Mouse (Mus musculus) ovary, postnatal 10 days (tissue): ENCODE measurements around the gene Oprm1.
"Not testable (repeated sequence)": the region's sequence is repeated elsewhere in the genome, so short reads cannot be mapped to it uniquely, and the experiment has no call there.

Experiments used
- DNase-seq: peaks from one replicate; pipeline ENCODE4 v3.0.0; 2022; ENCODE audit warnings: low spot score

Oprm1 gene

GRCm38 (mm10) chr10:6979216-6979615, 220.9 kb downstream of the Oprm1 start:
- no peak for DNase-seq

GRCm38 (mm10) chr10:6979789-6980188, 221.5 kb downstream of the Oprm1 start:
- DNase-seq: no peak

GRCm38 (mm10) chr10:6980236-6980635, 221.9 kb downstream of the Oprm1 start:
- DNase-seq: no peak

- no peak for DNase-seq
Measured at GRCm38 (mm10) chr10:6982751-6983151, 224.4 kb downstream of the Oprm1 start.

GRCm38 (mm10) chr10:6983431-6983830, 225.1 kb downstream of the Oprm1 start:
- DNase-seq: no peak

GRCm38 (mm10) chr10:6986246-6986645, 227.9 kb downstream of the Oprm1 start:
- no peak for DNase-seq

GRCm38 (mm10) chr10:6987399-6988098, 229.2 kb downstream of the Oprm1 start:
- no peak for DNase-seq

- no peak for DNase-seq
Measured at GRCm38 (mm10) chr10:6988555-6988954, 230.2 kb downstream of the Oprm1 start.

- DNase-seq: no peak
Measured at GRCm38 (mm10) chr10:6996895-6997294, 238.6 kb downstream of the Oprm1 start.

- DNase-seq: no peak
Measured at GRCm38 (mm10) chr10:6998576-6999250, 240.4 kb downstream of the Oprm1 start.

GRCm38 (mm10) chr10:6999355-6999754, 241.0 kb downstream of the Oprm1 start:
- no peak for DNase-seq

- not testable (repeated sequence) for DNase-seq
Measured at GRCm38 (mm10) chr10:7003898-7004297, 245.6 kb downstream of the Oprm1 start.

GRCm38 (mm10) chr10:7004980-7005538, 246.8 kb downstream of the Oprm1 start:
- no peak for DNase-seq

GRCm38 (mm10) chr10:7010543-7010942, 252.2 kb downstream of the Oprm1 start:
- DNase-seq: no peak

GRCm38 (mm10) chr10:7015199-7015598, 256.9 kb downstream of the Oprm1 start:
- DNase-seq: no peak

- DNase-seq: no peak
Measured at GRCm38 (mm10) chr10:7019781-7020386, 261.6 kb downstream of the Oprm1 start.

- DNase-seq: no peak
Measured at GRCm38 (mm10) chr10:7020551-7020950, 262.2 kb downstream of the Oprm1 start.

- DNase-seq: no peak
Measured at GRCm38 (mm10) chr10:7025028-7025427, 266.7 kb downstream of the Oprm1 start.

- DNase-seq: no peak
Measured at GRCm38 (mm10) chr10:7033459-7033858, 275.2 kb downstream of the Oprm1 start.

- no peak for DNase-seq
Measured at GRCm38 (mm10) chr10:7035547-7035946, 277.2 kb downstream of the Oprm1 start.

GRCm38 (mm10) chr10:7037194-7037593, 278.9 kb downstream of the Oprm1 start:
- DNase-seq: no peak

GRCm38 (mm10) chr10:7041032-7041431, 282.7 kb downstream of the Oprm1 start:
- DNase-seq: no peak

GRCm38 (mm10) chr10:7043896-7044295, 285.6 kb downstream of the Oprm1 start:
- no peak for DNase-seq
